Mouse (Mus musculus): ENCODE data around the gene Cst6. TPM values are rescaled to one million over a fixed set of nuclear protein-coding genes. Genes with fewer than 3 reads are reported as not detected.

Cst6 gene
- polyA plus RNA-seq, 1 experiment, result 0.82 TPM

- peaks cover 2% of the 10 kb centered on the region; the same call in 1 of the 2 replicates for H3K4me1 ChIP-seq (ENCODE audit: control insufficient read depth, insufficient read depth, insufficient read length)
- 63% methylated on average over 98 of the region's 98 CpGs for WGBS
- H3K36me3 ChIP-seq (ENCODE audit: control insufficient read depth, insufficient read depth, low read length), result no peaks in the 10 kb centered on the region
- TF ChIP-seq POLR2A (IDR thresholded peaks at IDR 0.05; ENCODE audit: low read depth, low read length), result no peak
- TF ChIP-seq CTCF (IDR thresholded peaks at IDR 0.05; ENCODE audit: extremely low read depth, insufficient read depth, insufficient read length, insufficient replicate concordance), result no peak
- no peak overlapping the region for H3K27ac ChIP-seq (ENCODE audit: insufficient read depth, low read length)
- peaks cover 2% of the 10 kb centered on the region for H3K27me3 ChIP-seq (ENCODE audit: control insufficient read depth, insufficient read depth, low read length)
- no peak for DNase-seq (ENCODE audit: low read depth in 1 of 2, low spot score in 2 of 2)
- no peak overlapping the region for H3K4me3 ChIP-seq (ENCODE audit: extremely low read depth, insufficient read depth, insufficient read length)
Observed at GRCm38 (mm10) chr19:5306968-5307734, 42.2 kb downstream of the Cst6 start.

- no peak for DNase-seq (ENCODE audit: low read depth in 1 of 2, low spot score in 2 of 2)
- TF ChIP-seq POLR2A (IDR thresholded peaks at IDR 0.05; ENCODE audit: low read depth, low read length) (no peak), CTCF (IDR thresholded peaks at IDR 0.05; ENCODE audit: extremely low read depth, insufficient read depth, insufficient read length, insufficient replicate concordance) (peak; percentile 8; the same call in 1 of the 2 replicates)
- WGBS, result 85% methylated on average over 6 of the region's 6 CpGs
- Histone ChIP-seq H3K4me3 (ENCODE audit: extremely low read depth, insufficient read depth, insufficient read length) (no peak overlapping the region), H3K4me1 (ENCODE audit: control insufficient read depth, insufficient read depth, insufficient read length) (peaks cover 2% of the 10 kb centered on the region; the same call in 1 of the 2 replicates), H3K27me3 (ENCODE audit: control insufficient read depth, insufficient read depth, low read length) (peaks cover 2% of the 10 kb centered on the region), H3K27ac (ENCODE audit: insufficient read depth, low read length) (no peak overlapping the region), H3K36me3 (ENCODE audit: control insufficient read depth, insufficient read depth, low read length) (no peaks in the 10 kb centered on the region)
Observed at GRCm38 (mm10) chr19:5306279-5306678, 43.1 kb downstream of the Cst6 start.

GRCm38 (mm10) chr19:5302455-5302854 is 46.9 kb downstream of the Cst6 start:
- WGBS, result 6% methylated on average over 4 of the region's 4 CpGs
- H3K4me3 ChIP-seq (ENCODE audit: extremely low read depth, insufficient read depth, insufficient read length), result no peak overlapping the region
- peak; percentile 52 to 75 for DNase-seq (ENCODE audit: low read depth in 1 of 2, low spot score in 2 of 2)
- peaks cover 1% of the 10 kb centered on the region for H3K27me3 ChIP-seq (ENCODE audit: control insufficient read depth, insufficient read depth, low read length)
- no peaks in the 10 kb centered on the region for H3K36me3 ChIP-seq (ENCODE audit: control insufficient read depth, insufficient read depth, low read length)
- H3K27ac ChIP-seq (ENCODE audit: insufficient read depth, low read length), result no peak overlapping the region
- TF ChIP-seq POLR2A (IDR thresholded peaks at IDR 0.05; ENCODE audit: low read depth, low read length), result no peak
- TF ChIP-seq CTCF (IDR thresholded peaks at IDR 0.05; ENCODE audit: extremely low read depth, insufficient read depth, insufficient read length, insufficient replicate concordance), result peak; percentile 68; the same call in 1 of the 2 replicates
- H3K4me1 ChIP-seq (ENCODE audit: control insufficient read depth, insufficient read depth, insufficient read length), result peaks cover 2% of the 10 kb centered on the region; the same call in 1 of the 2 replicates

GRCm38 (mm10) chr19:5300588-5300987 is 48.8 kb downstream of the Cst6 start:
- H3K27ac ChIP-seq (ENCODE audit: insufficient read depth, low read length), result no peak overlapping the region
- no peak for TF ChIP-seq POLR2A (IDR thresholded peaks at IDR 0.05; ENCODE audit: low read depth, low read length)
- TF ChIP-seq CTCF (IDR thresholded peaks at IDR 0.05; ENCODE audit: extremely low read depth, insufficient read depth, insufficient read length, insufficient replicate concordance), result no peak
- H3K36me3 ChIP-seq (ENCODE audit: control insufficient read depth, insufficient read depth, low read length), result no peaks in the 10 kb centered on the region
- no peaks in the 10 kb centered on the region; the same call in 1 of the 2 replicates for H3K27me3 ChIP-seq (ENCODE audit: control insufficient read depth, insufficient read depth, low read length)
- 74% methylated on average over 6 of the region's 6 CpGs for WGBS
- H3K4me3 ChIP-seq (ENCODE audit: extremely low read depth, insufficient read depth, insufficient read length), result no peak overlapping the region
- no peaks in the 10 kb centered on the region for H3K4me1 ChIP-seq (ENCODE audit: control insufficient read depth, insufficient read depth, insufficient read length)
- no peak for DNase-seq (ENCODE audit: low read depth in 1 of 2, low spot score in 2 of 2)

- no peaks in the 10 kb centered on the region; the same call in 1 of the 2 replicates for H3K36me3 ChIP-seq (ENCODE audit: control insufficient read depth, insufficient read depth, low read length)
- peaks cover 4% of the 10 kb centered on the region; the same call in 1 of the 2 replicates for H3K4me1 ChIP-seq (ENCODE audit: control insufficient read depth, insufficient read depth, insufficient read length)
- no peak for DNase-seq (ENCODE audit: low read depth in 1 of 2, low spot score in 2 of 2)
- TF ChIP-seq POLR2A (IDR thresholded peaks at IDR 0.05; ENCODE audit: low read depth, low read length), result no peak
- no peak for TF ChIP-seq CTCF (IDR thresholded peaks at IDR 0.05; ENCODE audit: extremely low read depth, insufficient read depth, insufficient read length, insufficient replicate concordance)
- H3K27ac ChIP-seq (ENCODE audit: insufficient read depth, low read length), result no peak within 1 kb of the TSS
- H3K4me3 ChIP-seq (ENCODE audit: extremely low read depth, insufficient read depth, insufficient read length), result no peak within 1 kb of the TSS
- WGBS, result 52% methylated on average over 27 of the region's 32 CpGs
- H3K27me3 ChIP-seq (ENCODE audit: control insufficient read depth, insufficient read depth, low read length), result no peaks in the 10 kb centered on the region
Observed at GRCm38 (mm10) chr19:5297903-5298800, 51.2 kb downstream of the Cst6 start, which contains the start of gene Gal3st3. Gene Gal3st3 (plus strand): TSS chr19:5298331.

GRCm38 (mm10) chr19:5296630-5297029 is 52.7 kb downstream of the Cst6 start:
- Histone ChIP-seq H3K27me3 (ENCODE audit: control insufficient read depth, insufficient read depth, low read length) (no peaks in the 10 kb centered on the region), H3K36me3 (ENCODE audit: control insufficient read depth, insufficient read depth, low read length) (peaks cover 10% of the 10 kb centered on the region), H3K4me3 (ENCODE audit: extremely low read depth, insufficient read depth, insufficient read length) (no peak overlapping the region), H3K4me1 (ENCODE audit: control insufficient read depth, insufficient read depth, insufficient read length) (peaks cover 4% of the 10 kb centered on the region; the same call in 1 of the 2 replicates), H3K27ac (ENCODE audit: insufficient read depth, low read length) (no peak overlapping the region)
- TF ChIP-seq POLR2A (IDR thresholded peaks at IDR 0.05; ENCODE audit: low read depth, low read length), result no peak
- WGBS, result 73% methylated on average over 5 of the region's 5 CpGs
- DNase-seq (ENCODE audit: low read depth in 1 of 2, low spot score in 2 of 2), result no peak
